Mouse (Mus musculus) kidney, embryonic 14.5 days (tissue): ENCODE measurements around the gene AL607142.1. TPM values are rescaled to one million over a fixed set of nuclear protein-coding genes. Genes with fewer than 3 reads are reported as not detected.

ENCODE experiments used
- ATAC-seq: fragments of 200-750 bp; cut with Nextera tagmentation; 2 replicates; pipeline ENCODE4 v1.8.0; 2017; ENCODE audit warnings: moderate number of reproducible peaks, mild to moderate bottlenecking, moderate TSS enrichment, moderate library complexity; ENCODE audit not compliant: low FRiP score, low TSS enrichment
- H3K27ac ChIP-seq: fragments of 300-500 bp; sonication (generic); 2 replicates; pipeline ENCODE4 v1.5.1; 2014; ENCODE audit warnings: low read depth, mild to moderate bottlenecking, low read length, moderate library complexity, mixed read lengths
- H3K27me3 ChIP-seq: fragments of 300-500 bp; sonication (generic); 2 replicates; pipeline ENCODE4 v1.6.1; 2014; ENCODE audit warnings: mild to moderate bottlenecking, low read length; ENCODE audit not compliant: control insufficient read depth, insufficient read depth
- H3K36me3 ChIP-seq: fragments of 300-500 bp; sonication (generic); 2 replicates; pipeline ENCODE4 v1.6.1; 2014; ENCODE audit warnings: low read length, mixed read lengths; ENCODE audit not compliant: control insufficient read depth, insufficient read depth
- H3K4me1 ChIP-seq: fragments of 300-500 bp; sonication (generic); 2 replicates; pipeline ENCODE4 v1.6.1; 2014; ENCODE audit warnings: low read length, mixed read lengths; ENCODE audit not compliant: control insufficient read depth, insufficient read depth
- H3K4me2 ChIP-seq: fragments of 300-500 bp; sonication (generic); replicated peaks from 2 replicates; pipeline ENCODE4 v1.6.1; 2014; ENCODE audit warnings: low read depth, mild to moderate bottlenecking, low read length
- H3K4me3 ChIP-seq: fragments of 300-500 bp; sonication (generic); 2 replicates; pipeline ENCODE4 v1.5.1; 2014; ENCODE audit warnings: mild to moderate bottlenecking, low read length
- H3K9ac ChIP-seq: fragments of 300-500 bp; sonication (generic); 2 replicates; pipeline ENCODE4 v1.6.1; 2014; ENCODE audit warnings: low read depth, mild to moderate bottlenecking, low read length, moderate library complexity
- H3K9me3 ChIP-seq: fragments of 300-500 bp; sonication (generic); 2 replicates; pipeline ENCODE4 v1.6.1; 2016; ENCODE audit warnings: low read length; ENCODE audit not compliant: control insufficient read depth
- WGBS: fragments of 180-500 bp; shearing (Covaris S2); extraction: QIAGEN DNeasy Blood & Tissue Kit; methylation state at CpG from one replicate; pipeline ENCODE4 v1.1.7; 2014; 5-methylcytosine and 5-hydroxymethylcytosine counted together
- polyA plus RNA-seq: library from polyadenylated mRNA; unstranded; fragments of >200 nt; fragmentation: Nextera tagmentation; extraction: Ambion mirVana; gene quantifications from 2 replicates; pipeline ENCODE4 v1.2.1, GENCODE M21; 2014

Gene AL607142.1
- polyA plus RNA-seq, 1 experiment from 2014 or later, result not detected

DNA sequence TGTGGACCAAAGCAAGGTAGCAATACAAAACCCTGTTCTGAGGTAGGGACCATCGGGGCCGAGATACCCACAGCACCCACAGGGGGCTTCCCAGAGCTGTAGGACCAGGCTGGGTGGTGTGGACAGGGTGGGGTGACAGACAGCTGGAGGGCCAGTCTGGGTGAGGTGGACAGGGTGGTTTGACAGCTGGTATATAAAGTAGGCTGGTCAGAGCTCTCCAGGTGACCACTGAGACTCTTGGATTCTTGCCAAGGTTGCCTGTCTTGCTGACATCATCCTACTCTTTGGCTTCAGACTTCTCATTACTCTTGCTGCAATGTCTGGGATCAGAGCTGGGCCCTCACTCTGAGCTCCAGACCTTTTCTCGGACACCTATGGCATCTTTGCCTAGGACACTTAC is 41.6 kb downstream of the AL607142.1 start:
- WGBS, result 95% methylated on average over 3 of the region's 3 CpGs
- no peaks in the 10 kb centered on the region for H3K4me1 ChIP-seq
- no peak for ATAC-seq

DNA sequence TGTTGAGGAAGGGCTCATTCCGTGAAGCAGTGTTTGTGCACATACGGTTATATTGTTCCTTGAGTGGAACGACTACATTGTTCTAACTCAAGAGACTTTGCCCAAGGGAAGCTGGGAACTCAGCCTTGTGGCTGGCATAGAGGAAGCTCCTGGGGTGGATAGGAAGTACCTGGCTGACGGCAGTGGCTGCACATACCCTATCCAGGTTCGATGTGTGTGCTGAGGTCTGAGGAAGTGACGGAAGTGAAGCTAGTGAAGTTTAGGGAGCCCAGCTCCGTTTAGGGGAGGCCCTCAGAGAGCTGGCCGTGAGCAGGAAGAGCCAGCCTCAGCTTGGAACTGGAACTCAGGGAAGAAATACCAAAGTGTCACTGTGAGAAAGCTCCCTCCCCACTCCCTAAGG is 43.0 kb downstream of the AL607142.1 start:
- H3K4me3 ChIP-seq, result no peak overlapping the region
- no peaks in the 10 kb centered on the region for H3K9me3 ChIP-seq
- no peaks in the 10 kb centered on the region for H3K36me3 ChIP-seq
- H3K27me3 ChIP-seq, result no peaks in the 10 kb centered on the region
- 65% methylated on average over 8 of the region's 8 CpGs for WGBS
- H3K27ac ChIP-seq, result no peak overlapping the region
- no peaks in the 10 kb centered on the region for H3K4me1 ChIP-seq
- no peak overlapping the region for H3K9ac ChIP-seq
- no peak for ATAC-seq
- H3K4me2 ChIP-seq, result no peak overlapping the region

More for the DNA sequence above, 41.6 kb downstream of the AL607142.1 start:
- Histone ChIP-seq H3K4me2 (no peak overlapping the region), H3K27me3 (no peaks in the 10 kb centered on the region), H3K27ac (no peak overlapping the region), H3K4me3 (no peak overlapping the region), H3K9ac (no peak overlapping the region), H3K9me3 (no peaks in the 10 kb centered on the region), H3K36me3 (no peaks in the 10 kb centered on the region)

DNA sequence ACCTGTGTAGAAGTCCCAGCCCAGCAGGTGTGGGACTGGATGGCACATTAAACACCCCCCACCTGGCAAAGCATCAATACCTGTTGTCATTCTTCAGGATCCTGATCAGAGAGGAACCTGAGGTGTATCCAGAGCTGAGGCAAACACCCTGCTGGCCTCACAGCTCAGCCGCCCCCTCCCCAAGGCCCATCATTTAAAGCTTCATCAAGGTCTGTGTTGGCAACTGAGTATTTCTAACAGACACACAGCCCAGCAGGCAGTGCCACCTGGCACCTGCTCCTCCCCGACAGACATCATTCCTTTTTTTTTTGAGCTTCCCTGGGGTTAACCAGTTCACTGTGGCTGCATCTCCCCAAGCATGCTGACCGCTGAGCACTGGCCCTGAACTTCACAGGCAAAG is 50.7 kb downstream of the AL607142.1 start:
- Histone ChIP-seq H3K36me3 (no peaks in the 10 kb centered on the region), H3K9me3 (no peaks in the 10 kb centered on the region), H3K27ac (no peak overlapping the region), H3K4me1 (no peaks in the 10 kb centered on the region), H3K4me3 (no peak overlapping the region), H3K4me2 (no peak overlapping the region), H3K27me3 (no peaks in the 10 kb centered on the region), H3K9ac (no peak overlapping the region)
- ATAC-seq, result no peak
- 91% methylated on average over 3 of the region's 3 CpGs for WGBS

DNA sequence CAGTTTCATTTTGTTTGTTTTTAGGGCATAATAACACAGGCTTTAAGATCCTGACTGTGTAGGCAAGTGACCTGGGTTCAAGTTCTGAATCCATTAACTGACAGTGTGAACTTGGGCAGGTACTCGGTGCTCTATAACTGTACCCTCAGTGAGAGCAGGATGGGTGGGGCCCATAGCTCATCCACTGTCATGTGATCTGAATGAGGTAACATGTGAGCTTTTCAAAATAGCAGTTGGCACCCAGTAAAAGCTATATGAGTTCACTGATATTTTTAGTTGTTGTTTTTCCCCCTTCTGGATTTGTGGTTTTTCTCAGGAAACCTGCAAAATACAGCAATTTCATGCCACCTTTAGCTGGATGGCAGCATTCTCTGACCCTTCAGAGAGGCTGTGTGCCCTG is 51.5 kb downstream of the AL607142.1 start:
- no peaks in the 10 kb centered on the region for H3K9me3 ChIP-seq
- no peak overlapping the region for H3K9ac ChIP-seq
- no peaks in the 10 kb centered on the region for H3K4me1 ChIP-seq
- no peaks in the 10 kb centered on the region for H3K36me3 ChIP-seq
- no peak overlapping the region for H3K27ac ChIP-seq
- 76% methylated on average over 1 of the region's 1 CpGs for WGBS
- no peak overlapping the region for H3K4me3 ChIP-seq
- H3K4me2 ChIP-seq, result no peak overlapping the region
- H3K27me3 ChIP-seq, result no peaks in the 10 kb centered on the region
- ATAC-seq, result no peak

DNA sequence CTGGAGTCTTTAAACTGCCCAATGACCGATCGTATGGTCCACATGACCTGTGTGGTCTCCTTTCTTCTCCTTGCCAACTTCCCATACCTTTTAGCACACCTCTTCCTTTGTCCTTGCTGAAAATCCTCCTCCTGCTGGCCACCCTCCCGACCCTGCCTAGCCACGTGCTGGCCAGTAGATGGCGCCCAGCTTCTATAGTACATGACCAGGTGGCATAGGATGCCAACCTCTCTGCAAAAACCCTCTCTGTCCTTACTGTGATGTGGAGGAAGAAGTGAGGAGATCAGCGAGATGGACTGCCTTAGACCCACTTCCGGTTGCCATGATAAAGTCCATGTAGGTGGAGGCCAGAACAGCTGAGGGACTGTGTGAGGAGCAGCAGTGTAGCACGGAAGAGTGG is 55.5 kb downstream of the AL607142.1 start:
- Histone ChIP-seq H3K27ac (no peak overlapping the region), H3K9ac (no peak overlapping the region), H3K9me3 (no peaks in the 10 kb centered on the region), H3K27me3 (no peaks in the 10 kb centered on the region), H3K4me1 (no peaks in the 10 kb centered on the region), H3K4me3 (no peak overlapping the region), H3K4me2 (no peak overlapping the region), H3K36me3 (no peaks in the 10 kb centered on the region)
- WGBS, result 33% methylated on average over 8 of the region's 8 CpGs
- peak; percentile 32; the same call in 1 of the 2 replicates for ATAC-seq

DNA sequence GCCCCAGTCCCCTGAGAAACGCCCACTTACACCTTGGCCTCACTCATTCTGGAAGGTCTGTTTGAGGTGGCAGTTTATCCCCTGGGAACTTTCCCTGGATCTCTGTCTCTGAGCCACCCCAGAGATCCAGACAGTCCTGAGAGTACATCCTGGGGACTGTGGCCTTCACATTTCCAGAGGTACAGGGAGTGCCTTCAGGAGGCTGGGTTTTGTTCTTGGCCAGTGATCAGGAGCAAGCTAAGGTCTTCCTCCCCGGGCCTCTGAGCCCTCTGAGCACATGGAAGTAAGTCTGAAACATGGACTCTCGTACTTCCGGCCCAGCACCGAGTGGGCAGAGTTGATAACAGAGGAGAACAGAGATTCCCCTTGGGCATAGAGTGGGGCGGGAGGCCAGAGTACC is 59.9 kb downstream of the AL607142.1 start:
- H3K4me3 ChIP-seq, result no peak overlapping the region
- ATAC-seq, result no peak
- WGBS, result 80% methylated on average over 6 of the region's 6 CpGs
- H3K9ac ChIP-seq, result no peak overlapping the region
- no peak overlapping the region for H3K27ac ChIP-seq
- no peaks in the 10 kb centered on the region for H3K9me3 ChIP-seq
- no peaks in the 10 kb centered on the region for H3K4me1 ChIP-seq
- no peaks in the 10 kb centered on the region for H3K27me3 ChIP-seq
- no peak overlapping the region for H3K4me2 ChIP-seq
- no peaks in the 10 kb centered on the region for H3K36me3 ChIP-seq

DNA sequence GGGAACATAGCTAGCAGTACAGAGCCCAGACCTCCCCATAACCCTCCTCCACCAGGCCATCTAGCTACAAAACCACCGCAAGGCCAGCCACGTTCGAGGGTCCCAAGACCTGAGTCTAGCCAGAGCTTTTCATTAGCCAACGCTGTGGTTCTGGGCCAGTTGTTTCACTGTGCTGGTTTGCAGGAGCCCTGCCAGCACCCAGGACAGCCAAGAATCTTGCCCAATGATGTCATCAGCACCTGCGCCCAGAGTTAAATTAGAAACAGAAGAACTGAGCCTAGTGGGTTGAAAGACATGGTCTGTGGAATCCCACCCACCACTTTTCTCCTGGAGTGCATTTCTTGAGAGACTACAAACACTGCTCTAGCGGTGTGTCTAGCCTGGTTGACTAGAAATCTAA is 61.3 kb downstream of the AL607142.1 start:
- no peak overlapping the region for H3K4me2 ChIP-seq
- no peak overlapping the region for H3K4me3 ChIP-seq
- no peaks in the 10 kb centered on the region for H3K27me3 ChIP-seq
- H3K27ac ChIP-seq, result no peak overlapping the region
- H3K9me3 ChIP-seq, result no peaks in the 10 kb centered on the region
- H3K36me3 ChIP-seq, result no peaks in the 10 kb centered on the region
- no peak overlapping the region for H3K9ac ChIP-seq
- WGBS, result 89% methylated on average over 6 of the region's 6 CpGs
- H3K4me1 ChIP-seq, result no peaks in the 10 kb centered on the region
- no peak for ATAC-seq

DNA sequence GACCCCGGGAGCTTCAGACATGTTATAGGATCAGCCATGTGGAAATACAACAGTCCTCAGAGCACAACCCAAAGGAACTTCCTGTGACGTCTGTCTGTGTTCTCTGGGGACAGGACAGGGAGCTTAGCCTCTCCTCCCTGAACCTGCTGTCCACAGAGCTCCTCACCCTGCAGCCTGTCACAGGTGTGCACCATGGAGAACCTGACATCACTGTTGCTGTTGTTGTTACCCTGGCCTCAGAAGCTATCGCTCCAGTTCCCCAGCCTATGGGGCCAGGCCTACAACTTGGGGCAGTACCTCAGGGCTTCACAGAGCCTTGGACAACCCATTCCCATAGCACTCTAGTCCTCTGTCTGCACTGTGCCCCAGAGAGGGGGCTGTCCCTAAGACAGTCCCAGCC is 62.5 kb downstream of the AL607142.1 start:
- H3K27me3 ChIP-seq, result no peaks in the 10 kb centered on the region
- no peak overlapping the region for H3K27ac ChIP-seq
- no peaks in the 10 kb centered on the region for H3K9me3 ChIP-seq
- no peak for ATAC-seq
- H3K4me3 ChIP-seq, result no peak overlapping the region
- no peak overlapping the region for H3K4me2 ChIP-seq
- 73% methylated on average over 3 of the region's 3 CpGs for WGBS
- no peak overlapping the region for H3K9ac ChIP-seq
- no peaks in the 10 kb centered on the region for H3K36me3 ChIP-seq
- no peaks in the 10 kb centered on the region for H3K4me1 ChIP-seq

DNA sequence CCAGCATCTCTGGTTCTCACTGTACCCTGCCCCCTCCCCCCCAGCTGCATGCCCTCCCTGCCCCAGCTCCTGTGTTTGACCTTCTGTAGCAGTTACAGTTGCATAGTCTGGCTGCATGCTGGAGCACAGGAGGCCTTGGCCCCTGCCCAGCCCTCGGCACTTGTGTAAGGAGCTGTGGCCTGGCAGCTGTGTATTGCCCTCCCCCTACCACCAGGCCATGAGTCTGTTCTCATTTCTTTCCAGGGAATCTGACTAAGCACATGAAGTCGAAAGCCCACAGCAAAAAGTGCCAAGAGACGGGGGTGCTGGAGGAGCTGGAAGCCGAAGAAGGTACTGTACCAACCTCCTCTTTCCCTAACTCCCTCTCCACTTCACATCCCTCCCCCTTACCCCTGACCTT is 63.2 kb downstream of the AL607142.1 start:
- H3K27me3 ChIP-seq, result no peaks in the 10 kb centered on the region
- H3K36me3 ChIP-seq, result no peaks in the 10 kb centered on the region
- no peak overlapping the region for H3K4me3 ChIP-seq
- no peak for ATAC-seq
- no peaks in the 10 kb centered on the region for H3K9me3 ChIP-seq
- 76% methylated on average over 4 of the region's 4 CpGs for WGBS
- H3K4me1 ChIP-seq, result no peaks in the 10 kb centered on the region
- H3K27ac ChIP-seq, result no peak overlapping the region
- H3K9ac ChIP-seq, result no peak overlapping the region
- no peak overlapping the region for H3K4me2 ChIP-seq
